Mouse (Mus musculus) E14TG2a.4 (cell line): Measurements from ENCODE around the gene Zscan21.

Experiments
- H3K27me3 ChIP-seq: 2 replicates; pipeline ENCODE4 v1.6.1; 2014; ENCODE audit warnings: low read length, control low read depth; ENCODE audit not compliant: insufficient read depth
- H3K36me3 ChIP-seq: 2 replicates; pipeline ENCODE4 v1.6.1; 2014; ENCODE audit warnings: low read length, control low read depth; ENCODE audit not compliant: insufficient read depth
- H3K4me1 ChIP-seq: replicated peaks from 2 replicates; pipeline ENCODE4 v1.6.1; 2014; ENCODE audit warnings: low read depth, low read length, control low read depth
- H3K4me3 ChIP-seq: replicated peaks from 2 replicates; pipeline ENCODE4 v1.5.1; 2014; ENCODE audit warnings: mild to moderate bottlenecking, low read length
- H3K9me3 ChIP-seq: 2 replicates; pipeline ENCODE4 v1.6.1; 2014; ENCODE audit warnings: low read length, control low read depth
- CTCF ChIP-seq: conservative IDR thresholded peaks from 2 replicates; pipeline ENCODE4 v1.5.1; 2014; ENCODE audit warnings: low read length
- NANOG ChIP-seq: IDR thresholded peaks from 2 replicates; pipeline ENCODE4 v1.6.1; 2014; ENCODE audit warnings: borderline replicate concordance, low read length, mixed read lengths
- POU5F1 ChIP-seq: IDR thresholded peaks from 2 replicates; pipeline ENCODE4 v1.6.1; 2014; ENCODE audit warnings: low read length, borderline replicate concordance

Zscan21 gene

GRCm38 (mm10) chr5:138138585-138138984, 21.9 kb downstream of the Zscan21 start:
- H3K36me3 ChIP-seq = peaks cover 27% of the 10 kb centered on the region
- H3K27me3 ChIP-seq = no peaks in the 10 kb centered on the region
- H3K4me3 ChIP-seq = no peak overlapping the region
- TF ChIP-seq NANOG = no peak
- TF ChIP-seq POU5F1 = no peak
- TF ChIP-seq CTCF = no peak
- H3K4me1 ChIP-seq = 0 out of 2 replicates have a peak, but pooled peaks cover 5% of the 10 kb centered on the region
- no peaks in the 10 kb centered on the region for H3K9me3 ChIP-seq

- Histone ChIP-seq H3K4me1 (peaks cover 19% of the 10 kb centered on the region), H3K9me3 (no peaks in the 10 kb centered on the region), H3K36me3 (peaks cover 28% of the 10 kb centered on the region), H3K4me3 (peak overlapping the region; percentile 89), H3K27me3 (no peaks in the 10 kb centered on the region)
- TF ChIP-seq CTCF (no peak), POU5F1 (no peak), NANOG (no peak)
Measured at GRCm38 (mm10) chr5:138154390-138154789, 37.7 kb downstream of the Zscan21 start.

DNA sequence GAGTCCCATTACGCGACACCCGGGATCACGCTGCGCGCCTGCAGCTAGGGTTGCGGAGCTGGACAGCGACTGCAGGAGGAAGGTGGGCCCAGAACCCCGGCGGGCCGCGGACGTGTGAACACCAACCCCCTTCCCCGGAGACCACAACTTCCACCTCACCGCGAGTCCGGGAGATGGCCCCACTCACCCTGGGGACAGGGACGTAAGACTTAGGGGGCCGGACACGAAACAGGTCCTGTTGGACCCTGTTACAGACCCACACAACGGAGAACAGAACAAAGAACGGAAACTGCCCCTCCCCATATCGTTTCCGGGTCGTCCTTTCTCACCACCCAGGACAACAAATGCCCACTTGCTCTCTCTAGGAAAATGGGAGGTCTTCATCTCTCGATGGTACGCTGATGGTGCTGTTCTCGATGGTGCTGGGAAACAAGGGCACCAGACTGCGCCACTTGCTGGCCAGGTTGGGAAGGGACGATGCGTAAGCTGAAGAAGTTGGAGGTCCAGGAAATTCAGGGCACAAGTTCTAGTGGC, 38.8 kb downstream of the Zscan21 start, which contains the start of gene Zfp113:
Gene Zfp113 (minus strand): TSS at position 302 of the 534 bp plus-strand sequence.
- H3K27me3 ChIP-seq = no peaks in the 10 kb centered on the region
- peaks cover 28% of the 10 kb centered on the region for H3K4me1 ChIP-seq
- peaks cover 23% of the 10 kb centered on the region for H3K36me3 ChIP-seq
- H3K4me3 ChIP-seq = peak within 1 kb of the TSS; percentile 89
- TF ChIP-seq CTCF (peak; percentile 63), NANOG (no peak)
- H3K9me3 ChIP-seq = no peaks in the 10 kb centered on the region

DNA sequence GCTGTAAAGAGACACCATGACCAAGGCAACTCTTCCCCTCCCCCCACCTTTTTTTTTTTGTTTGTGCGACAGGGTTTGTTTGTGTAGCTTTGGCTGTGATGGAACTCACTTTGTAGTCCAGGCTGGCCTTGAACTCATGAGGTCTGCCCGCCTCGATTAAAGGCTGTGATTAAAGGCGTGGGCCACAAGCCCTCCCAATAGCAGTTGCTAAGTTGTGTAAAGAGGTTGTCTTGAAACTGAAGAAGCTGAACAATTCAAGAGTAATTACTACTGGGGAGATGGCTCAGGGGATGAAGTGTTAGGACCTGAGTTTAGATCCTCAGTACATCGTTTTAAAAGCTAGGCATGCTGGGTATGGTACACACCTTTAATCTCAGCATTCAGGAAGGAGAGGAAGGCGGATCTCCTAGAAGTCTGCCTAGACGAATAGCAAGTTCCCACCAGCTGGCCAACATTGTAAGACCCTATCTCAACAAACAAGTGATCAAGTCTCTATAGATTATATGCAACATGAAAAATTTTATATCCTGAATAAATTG, 43.6 kb downstream of the Zscan21 start:
- Histone ChIP-seq H3K9me3 (no peaks in the 10 kb centered on the region), H3K4me1 (peaks cover 52% of the 10 kb centered on the region), H3K36me3 (peaks cover 36% of the 10 kb centered on the region), H3K4me3 (peak overlapping the region; percentile 90), H3K27me3 (no peaks in the 10 kb centered on the region)
- no peak for TF ChIP-seq POU5F1
- no peak for TF ChIP-seq NANOG
- no peak for TF ChIP-seq CTCF

DNA sequence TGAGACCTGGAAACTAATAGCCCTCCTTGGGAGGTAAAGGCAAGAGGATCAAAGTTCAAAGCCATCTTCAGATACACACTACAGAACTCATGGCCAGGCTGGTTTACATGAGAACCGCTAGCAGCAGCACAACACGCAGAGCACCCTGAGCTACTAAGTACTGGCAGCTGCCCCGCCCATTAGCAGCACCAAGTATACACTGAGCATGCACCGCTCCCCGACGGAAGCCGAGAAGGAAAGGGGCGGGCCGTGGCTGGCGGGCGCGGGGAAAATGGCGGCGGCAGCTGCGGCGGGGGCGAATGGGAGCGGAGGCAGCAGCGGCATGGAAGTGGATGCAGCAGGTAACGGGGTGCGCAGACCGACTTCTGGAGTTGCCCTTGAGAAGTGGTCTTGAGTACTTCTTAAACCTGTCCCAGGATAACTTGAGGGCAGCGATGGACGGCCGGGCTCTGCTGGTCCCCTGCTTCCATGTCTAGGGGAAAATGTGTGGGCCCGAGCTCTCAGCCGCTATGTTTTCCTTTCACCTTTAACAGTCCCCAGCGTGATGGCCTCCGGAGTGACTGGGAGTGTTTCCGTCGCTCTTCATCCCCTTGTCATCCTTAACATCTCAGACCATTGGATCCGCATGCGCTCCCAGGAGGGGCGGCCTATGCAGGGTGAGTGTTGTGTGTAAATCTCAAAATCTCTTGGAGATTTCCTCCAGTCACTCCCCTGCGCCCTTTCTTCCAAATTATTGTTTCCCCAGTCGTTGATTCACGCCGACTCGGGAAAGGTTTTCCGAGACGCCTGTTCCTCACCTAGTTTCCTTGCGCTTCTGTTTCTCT, 44.4 kb downstream of the Zscan21 start, which contains the start of gene Cops6:
Gene Cops6 (plus strand): TSS at position 230 of the 824 bp plus-strand sequence.
- H3K36me3 ChIP-seq = peaks cover 43% of the 10 kb centered on the region
- H3K4me1 ChIP-seq = peaks cover 59% of the 10 kb centered on the region
- peak within 1 kb of the TSS; percentile 90 for H3K4me3 ChIP-seq
- no peaks in the 10 kb centered on the region for H3K9me3 ChIP-seq
- no peaks in the 10 kb centered on the region for H3K27me3 ChIP-seq
- TF ChIP-seq POU5F1 = no peak
- no peak for TF ChIP-seq NANOG
- TF ChIP-seq CTCF = no peak

DNA sequence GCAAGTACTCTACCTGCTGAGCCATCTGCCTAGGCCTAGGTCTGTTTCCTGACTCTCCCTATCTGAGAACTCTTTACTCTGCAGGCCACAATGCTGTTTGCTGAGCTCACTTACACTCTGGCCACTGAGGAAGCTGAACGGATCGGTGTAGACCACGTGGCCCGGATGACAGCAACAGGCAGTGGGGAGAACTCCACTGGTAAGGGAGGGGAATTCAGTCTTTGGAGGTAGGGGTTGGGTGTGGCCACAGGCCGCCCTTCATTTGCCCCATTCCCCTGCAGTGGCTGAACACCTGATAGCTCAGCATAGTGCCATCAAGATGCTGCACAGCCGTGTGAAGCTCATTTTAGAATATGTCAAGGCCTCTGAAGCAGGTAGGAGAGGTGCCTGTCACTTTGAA, 46.3 kb downstream of the Zscan21 start:
- H3K9me3 ChIP-seq = no peaks in the 10 kb centered on the region
- peak overlapping the region; percentile 90 for H3K4me3 ChIP-seq
- H3K27me3 ChIP-seq = no peaks in the 10 kb centered on the region
- no peak for TF ChIP-seq NANOG
- no peak for TF ChIP-seq CTCF
- no peak for TF ChIP-seq POU5F1
- peaks cover 63% of the 10 kb centered on the region for H3K36me3 ChIP-seq
- H3K4me1 ChIP-seq = peaks cover 79% of the 10 kb centered on the region

- Histone ChIP-seq H3K4me1 (peaks cover 85% of the 10 kb centered on the region), H3K9me3 (no peaks in the 10 kb centered on the region), H3K4me3 (peak overlapping the region; percentile 15; the same call in 1 of the 2 replicates), H3K27me3 (no peaks in the 10 kb centered on the region), H3K36me3 (peaks cover 69% of the 10 kb centered on the region)
- TF ChIP-seq POU5F1 (no peak), NANOG (no peak), CTCF (no peak)
Measured at GRCm38 (mm10) chr5:138163610-138164009, 46.9 kb downstream of the Zscan21 start.

GRCm38 (mm10) chr5:138165594-138165993, 48.9 kb downstream of the Zscan21 start:
- Histone ChIP-seq H3K27me3 (no peaks in the 10 kb centered on the region), H3K36me3 (peaks cover 85% of the 10 kb centered on the region), H3K4me1 (peaks cover 86% of the 10 kb centered on the region), H3K9me3 (no peaks in the 10 kb centered on the region), H3K4me3 (peak overlapping the region; percentile 57)
- no peak for TF ChIP-seq NANOG
- TF ChIP-seq CTCF = no peak
- TF ChIP-seq POU5F1 = no peak
